Mouse (Mus musculus) limb, embryonic 13.5 days (tissue): Measurements from ENCODE around the gene Zfp668. TPM values are rescaled to one million over a fixed set of nuclear protein-coding genes. Genes with fewer than 3 reads are reported as not detected.

ENCODE experiments used
- ATAC-seq: fragments of 200-750 bp; cut with Nextera tagmentation; 2 replicates; pipeline ENCODE4 v1.8.0; 2017; ENCODE audit warnings: low read depth, moderate number of reproducible peaks, moderate TSS enrichment; ENCODE audit not compliant: low FRiP score
- H3K27ac ChIP-seq: fragments of 300-500 bp; sonication (generic); 2 replicates; pipeline ENCODE4 v1.5.1; 2015; ENCODE audit warnings: inconsistent platforms, mild to moderate bottlenecking, moderate library complexity
- H3K27me3 ChIP-seq: fragments of 300-500 bp; sonication (generic); 2 replicates; pipeline ENCODE4 v1.6.1; 2015; ENCODE audit warnings: mild to moderate bottlenecking, inconsistent platforms
- H3K36me3 ChIP-seq: fragments of 300-500 bp; sonication (generic); 2 replicates; pipeline ENCODE4 v1.6.1; 2015; ENCODE audit warnings: inconsistent platforms, mild to moderate bottlenecking, moderate library complexity
- H3K4me1 ChIP-seq: fragments of 300-500 bp; sonication (generic); 2 replicates; pipeline ENCODE4 v1.6.1; 2015; ENCODE audit warnings: inconsistent platforms
- H3K4me2 ChIP-seq: fragments of 300-500 bp; sonication (generic); replicated peaks from 2 replicates; pipeline ENCODE4 v1.6.1; 2015; ENCODE audit warnings: inconsistent platforms, mild to moderate bottlenecking, moderate library complexity
- H3K4me3 ChIP-seq: fragments of 300-500 bp; sonication (generic); 2 replicates; pipeline ENCODE4 v1.5.1; 2015; ENCODE audit warnings: moderate library complexity, mild to moderate bottlenecking, inconsistent platforms
- H3K9ac ChIP-seq: fragments of 300-500 bp; sonication (generic); 2 replicates; pipeline ENCODE4 v1.6.1; 2015; ENCODE audit warnings: mild to moderate bottlenecking, inconsistent platforms
- H3K9me3 ChIP-seq: fragments of 300-500 bp; sonication (generic); 2 replicates; pipeline ENCODE4 v1.6.1; 2016; ENCODE audit warnings: inconsistent platforms
- WGBS: fragments of 180-500 bp; shearing (Covaris S2); methylation state at CpG from one replicate; pipeline ENCODE4 v1.1.7; 2015; 5-methylcytosine and 5-hydroxymethylcytosine counted together
- polyA plus RNA-seq: library from polyadenylated mRNA; unstranded; fragments of >200 nt; fragmentation: Nextera tagmentation; extraction: Ambion mirVana; gene quantifications from 2 replicates; pipeline ENCODE4 v1.2.1, GENCODE M21; 2015

Gene Zfp668
- polyA plus RNA-seq, 1 experiment from 2014 or later = 24.4 TPM

- no peaks in the 10 kb centered on the region for H3K9me3 ChIP-seq
- H3K27me3 ChIP-seq = no peaks in the 10 kb centered on the region
- ATAC-seq = no peak
- 96% methylated on average over 5 of the region's 5 CpGs for WGBS
- H3K9ac ChIP-seq = no peak overlapping the region
- H3K4me1 ChIP-seq = peaks cover 8% of the 10 kb centered on the region
- H3K27ac ChIP-seq = no peak overlapping the region
- H3K4me3 ChIP-seq = no peak overlapping the region
- no peaks in the 10 kb centered on the region for H3K36me3 ChIP-seq
- no peak overlapping the region for H3K4me2 ChIP-seq
These were observed 39.2 kb downstream of the Zfp668 start for GRCm38 (mm10) chr7:127837473-127837872.

DNA sequence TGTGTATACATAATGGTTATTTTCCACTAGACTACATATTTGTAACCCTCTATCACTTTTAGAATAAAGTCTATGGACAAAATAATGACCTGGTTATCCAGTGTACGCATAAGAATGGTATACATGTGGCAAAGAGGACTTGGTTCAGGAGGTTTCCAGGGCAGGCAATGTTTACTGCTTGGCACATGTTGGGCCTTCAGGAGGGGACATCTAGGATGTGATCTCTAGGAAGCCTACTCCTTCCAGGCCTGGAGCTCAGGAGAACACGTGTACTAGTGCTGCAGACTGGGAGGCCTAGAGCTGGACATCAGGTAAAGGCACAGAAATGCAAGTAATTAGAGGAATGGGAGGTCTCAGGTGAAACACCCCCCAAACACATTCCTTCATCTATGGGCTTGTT lies 41.1 kb downstream of the Zfp668 start:
- no peaks in the 10 kb centered on the region for H3K27me3 ChIP-seq
- H3K36me3 ChIP-seq = no peaks in the 10 kb centered on the region
- no peak for ATAC-seq
- no peak overlapping the region for H3K9ac ChIP-seq
- WGBS = 78% methylated on average over 2 of the region's 2 CpGs
- no peak overlapping the region for H3K27ac ChIP-seq
- H3K4me3 ChIP-seq = no peak overlapping the region
- no peaks in the 10 kb centered on the region for H3K9me3 ChIP-seq
- no peak overlapping the region for H3K4me2 ChIP-seq
- peaks cover 3% of the 10 kb centered on the region; the same call in 1 of the 2 replicates for H3K4me1 ChIP-seq

- Histone ChIP-seq H3K4me1 (peaks cover 25% of the 10 kb centered on the region), H3K27ac (peak within 1 kb of the TSS; percentile 77; the same call in 1 of the 2 replicates), H3K4me2 (peak within 1 kb of the TSS; percentile 82), H3K4me3 (peak within 1 kb of the TSS; percentile 71), H3K36me3 (no peaks in the 10 kb centered on the region), H3K9me3 (no peaks in the 10 kb centered on the region), H3K27me3 (no peaks in the 10 kb centered on the region), H3K9ac (peak within 1 kb of the TSS; percentile 81)
- peak; percentile 77 for ATAC-seq
- 3% methylated on average over 29 of the region's 38 CpGs for WGBS
These were observed 52.3 kb downstream of the Zfp668 start, which contains the start of the genes Stx4a and Stx1b for GRCm38 (mm10) chr7:127824176-127824871. Gene Stx4a (plus strand): TSS chr7:127824294. Gene Stx1b (minus strand): TSS chr7:127824549.

DNA sequence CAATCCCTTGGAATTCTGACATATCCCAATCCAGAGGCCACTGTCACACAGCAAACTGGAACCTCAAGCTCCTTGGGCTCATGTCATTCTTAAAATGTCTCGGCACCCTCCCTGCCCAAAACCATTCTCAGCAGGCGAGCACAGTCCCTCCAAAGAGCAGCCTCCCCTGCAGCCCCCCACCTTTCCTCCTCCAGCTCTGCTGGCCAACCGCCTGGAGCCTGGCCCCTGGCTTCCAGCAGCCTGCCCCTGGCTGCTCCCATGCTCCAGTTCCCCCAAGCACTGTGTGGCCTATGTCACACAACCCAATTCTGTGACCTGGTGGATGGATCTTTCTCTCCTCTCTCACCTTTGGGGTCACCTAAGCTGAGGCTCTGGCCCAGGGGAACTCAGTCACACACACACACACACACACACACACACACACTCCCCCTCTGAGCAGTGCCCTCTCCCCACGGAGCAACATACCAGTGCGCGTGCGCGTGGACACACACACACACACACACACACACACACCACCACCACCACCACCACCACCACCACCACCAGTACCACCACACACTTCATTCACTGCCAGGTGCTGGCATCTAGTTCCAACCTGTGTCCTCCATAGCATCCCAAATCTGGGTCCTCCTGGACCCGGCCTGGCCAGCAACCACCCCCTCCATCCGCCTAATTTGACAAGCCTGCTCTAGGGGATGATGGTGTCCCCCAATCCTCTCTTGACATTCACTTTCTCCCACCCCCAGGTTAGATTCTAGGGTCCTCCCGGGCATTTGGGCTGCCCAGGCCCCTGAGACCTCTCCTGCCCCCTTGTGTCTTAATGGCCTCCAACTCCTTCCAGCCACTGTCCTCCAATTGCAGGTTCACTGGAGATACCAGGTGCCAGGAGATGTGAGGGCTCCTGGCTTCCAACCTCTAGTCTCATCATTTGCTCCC lies 53.1 kb downstream of the Zfp668 start:
- H3K9me3 ChIP-seq = no peaks in the 10 kb centered on the region
- H3K27me3 ChIP-seq = no peaks in the 10 kb centered on the region
- peak overlapping the region; percentile 82 for H3K4me2 ChIP-seq
- H3K9ac ChIP-seq = peak overlapping the region; percentile 81
- 60% methylated on average over 11 of the region's 11 CpGs for WGBS
- peak overlapping the region; percentile 71 for H3K4me3 ChIP-seq
- no peaks in the 10 kb centered on the region for H3K36me3 ChIP-seq
- ATAC-seq = peak; percentile 16; the same call in 1 of the 2 replicates
- H3K4me1 ChIP-seq = peaks cover 25% of the 10 kb centered on the region
- H3K27ac ChIP-seq = peak overlapping the region; percentile 77; the same call in 1 of the 2 replicates

DNA sequence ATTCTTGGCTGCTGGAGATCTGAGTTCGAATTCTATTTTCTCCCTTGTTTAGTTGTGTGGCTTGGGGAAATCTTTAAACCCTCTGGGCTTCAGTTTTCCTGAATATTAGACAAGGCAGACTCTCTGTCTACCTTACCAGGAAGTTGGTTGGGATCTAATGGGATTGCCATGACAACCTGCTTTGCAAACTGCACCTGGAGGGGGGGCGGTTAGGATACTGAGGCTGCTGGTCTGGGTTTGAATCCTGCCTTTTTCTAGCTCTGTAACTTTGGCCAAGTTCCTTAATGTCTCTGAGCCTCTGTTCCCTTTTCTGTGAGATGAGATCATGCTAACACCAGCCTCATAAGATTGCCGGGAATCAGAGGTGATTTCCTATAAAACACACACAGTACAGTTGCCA lies 54.1 kb downstream of the Zfp668 start:
- WGBS = 80% methylated on average over 3 of the region's 3 CpGs
- peak overlapping the region; percentile 82 for H3K4me2 ChIP-seq
- H3K27ac ChIP-seq = no peak overlapping the region
- peaks cover 6% of the 10 kb centered on the region for H3K36me3 ChIP-seq
- H3K9ac ChIP-seq = no peak overlapping the region
- H3K4me1 ChIP-seq = peaks cover 25% of the 10 kb centered on the region
- H3K9me3 ChIP-seq = no peaks in the 10 kb centered on the region
- no peaks in the 10 kb centered on the region for H3K27me3 ChIP-seq
- ATAC-seq = no peak
- no peak overlapping the region for H3K4me3 ChIP-seq

DNA sequence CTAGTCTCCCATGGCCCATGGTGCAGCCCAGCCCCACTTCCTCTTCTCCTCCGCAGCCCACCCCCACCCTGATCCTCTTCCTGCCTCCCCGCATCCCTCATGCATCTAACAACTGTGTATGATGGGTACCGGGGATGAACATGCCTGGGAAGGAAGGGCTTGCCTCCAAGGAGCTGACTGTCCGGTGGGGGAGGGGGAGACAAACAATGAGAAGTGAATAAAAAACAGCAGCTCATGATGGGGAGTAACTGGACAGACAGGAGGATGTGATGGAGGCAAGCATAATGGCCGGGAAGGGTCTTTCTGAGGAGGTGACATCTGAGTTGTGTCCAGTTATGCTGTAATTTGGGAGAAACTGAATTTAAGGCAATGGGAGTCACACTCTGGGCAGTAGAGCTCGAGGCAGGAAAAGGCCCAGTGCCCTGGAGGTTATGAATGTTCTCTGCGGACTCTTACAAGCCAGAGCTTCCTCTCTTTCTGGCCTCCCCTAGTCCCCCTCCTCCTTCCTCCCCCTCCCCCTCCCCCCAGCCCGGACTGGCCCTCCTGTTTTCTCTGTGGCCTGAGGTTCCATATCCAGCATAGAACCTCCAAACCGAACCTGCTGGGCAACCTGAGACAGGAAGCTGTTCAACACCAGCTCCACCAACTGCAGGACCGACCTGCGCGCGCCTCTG lies 55.7 kb downstream of the Zfp668 start:
- no peak overlapping the region; the same call in 1 of the 2 replicates for H3K27ac ChIP-seq
- H3K27me3 ChIP-seq = no peaks in the 10 kb centered on the region
- 60% methylated on average over 13 of the region's 13 CpGs for WGBS
- ATAC-seq = no peak
- H3K4me3 ChIP-seq = no peak overlapping the region
- no peak overlapping the region for H3K9ac ChIP-seq
- no peak overlapping the region for H3K4me2 ChIP-seq
- H3K36me3 ChIP-seq = peaks cover 7% of the 10 kb centered on the region
- peaks cover 28% of the 10 kb centered on the region for H3K4me1 ChIP-seq
- no peaks in the 10 kb centered on the region for H3K9me3 ChIP-seq

- Histone ChIP-seq H3K9ac (no peak overlapping the region), H3K4me1 (peaks cover 12% of the 10 kb centered on the region), H3K9me3 (no peaks in the 10 kb centered on the region), H3K4me2 (no peak overlapping the region), H3K4me3 (no peak overlapping the region), H3K27me3 (no peaks in the 10 kb centered on the region), H3K27ac (no peak overlapping the region), H3K36me3 (peaks cover 32% of the 10 kb centered on the region)
- ATAC-seq = no peak
- WGBS = 98% methylated on average over 5 of the region's 5 CpGs
These were observed 58.9 kb downstream of the Zfp668 start for GRCm38 (mm10) chr7:127817776-127818175.

GRCm38 (mm10) chr7:127817053-127817452 lies 59.6 kb downstream of the Zfp668 start:
- Histone ChIP-seq H3K9ac (no peak overlapping the region), H3K4me2 (no peak overlapping the region), H3K9me3 (no peaks in the 10 kb centered on the region), H3K27ac (no peak overlapping the region), H3K4me3 (no peak overlapping the region), H3K27me3 (no peaks in the 10 kb centered on the region), H3K4me1 (0 out of 2 replicates have a peak, but pooled peaks cover 6% of the 10 kb centered on the region), H3K36me3 (peaks cover 39% of the 10 kb centered on the region)
- WGBS = 74% methylated on average over 7 of the region's 7 CpGs
- ATAC-seq = no peak

GRCm38 (mm10) chr7:127815954-127816821 lies 60.4 kb downstream of the Zfp668 start:
- no peak overlapping the region for H3K27ac ChIP-seq
- H3K36me3 ChIP-seq = peaks cover 48% of the 10 kb centered on the region
- no peak overlapping the region for H3K4me3 ChIP-seq
- ATAC-seq = no peak
- H3K4me2 ChIP-seq = no peak overlapping the region
- H3K9me3 ChIP-seq = no peaks in the 10 kb centered on the region
- 0 out of 2 replicates have a peak overlapping the region, but pooled peaks have one; percentile 13 for H3K9ac ChIP-seq
- 75% methylated on average over 15 of the region's 15 CpGs for WGBS
- 0 out of 2 replicates have a peak, but pooled peaks cover 6% of the 10 kb centered on the region for H3K4me1 ChIP-seq
- H3K27me3 ChIP-seq = no peaks in the 10 kb centered on the region

DNA sequence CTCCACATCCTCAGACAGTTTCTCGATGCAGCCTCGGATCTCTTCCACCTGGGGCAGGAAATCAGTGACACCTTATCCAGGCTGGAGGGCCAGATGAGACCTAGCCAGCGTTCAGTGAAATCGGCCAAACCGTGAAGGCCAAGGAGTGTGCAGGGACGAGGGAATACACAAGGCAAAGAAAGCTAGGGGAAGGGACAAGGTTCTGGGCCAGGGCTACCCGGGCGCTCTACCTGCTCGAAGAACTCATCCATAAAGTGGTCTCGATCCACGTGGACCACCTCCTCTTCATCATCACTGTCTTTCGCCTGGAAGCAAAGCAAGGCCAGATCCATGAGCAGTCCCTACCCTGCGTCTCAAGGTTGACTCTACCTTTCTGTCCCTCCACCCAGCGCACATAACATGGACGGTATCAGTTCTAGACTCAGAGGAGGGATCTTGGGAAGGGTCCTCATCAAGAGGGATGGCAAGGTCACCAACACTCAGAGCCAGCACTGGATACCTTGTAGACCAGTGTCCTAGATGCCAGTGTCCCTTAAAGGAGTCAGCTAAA lies 61.4 kb downstream of the Zfp668 start:
- H3K4me3 ChIP-seq = no peak overlapping the region
- H3K9me3 ChIP-seq = no peaks in the 10 kb centered on the region
- H3K4me2 ChIP-seq = no peak overlapping the region
- WGBS = 89% methylated on average over 15 of the region's 15 CpGs
- no peak overlapping the region for H3K9ac ChIP-seq
- no peak overlapping the region for H3K27ac ChIP-seq
- H3K27me3 ChIP-seq = no peaks in the 10 kb centered on the region
- H3K4me1 ChIP-seq = 0 out of 2 replicates have a peak, but pooled peaks cover 6% of the 10 kb centered on the region
- peaks cover 58% of the 10 kb centered on the region for H3K36me3 ChIP-seq
- ATAC-seq = no peak
